Mouse (Mus musculus) left cerebral cortex, adult 18-20 months (tissue): Measurements from ENCODE around the gene Slc24a2. TPM values are rescaled to one million over a fixed set of nuclear protein-coding genes. Genes with fewer than 3 reads are reported as not detected.

Experiments used
- DNase-seq, 2 experiments: peaks; one replicate each; pipeline ENCODE4 v3.0.0; 2021 to 2022; ENCODE audit warnings: low spot score in 2 of 2, mixed read lengths in 1 of 2
- total RNA-seq, 2 experiments: library from RNA; stranded (reverse); gene quantifications; 2 replicates each; pipeline ENCODE4 v1.2.3; 2021

The Slc24a2 gene
- total RNA-seq, 2 experiments from 2014 or later, result 291 to 329 TPM

DNA sequence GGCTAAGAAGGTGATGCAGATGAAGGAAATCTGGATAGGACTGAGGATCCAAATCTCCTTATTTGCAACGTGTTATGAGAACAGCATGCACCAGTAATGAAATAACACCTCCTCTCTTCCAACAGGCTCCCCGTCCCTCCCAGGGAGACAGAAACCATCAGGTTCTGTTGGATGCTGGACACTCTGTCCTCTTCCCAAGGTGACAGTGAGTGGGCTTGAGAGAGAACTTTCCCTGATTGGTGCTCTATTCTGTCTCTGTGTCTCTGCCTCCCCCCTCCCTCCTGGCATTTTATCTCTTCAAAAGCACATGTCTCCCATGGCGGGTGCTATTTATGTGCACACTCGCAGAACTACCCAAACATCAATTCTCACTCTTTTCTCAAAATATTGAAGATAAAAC lies 103.5 kb downstream of the Slc24a2 start:
- DNase-seq, result peak; percentile 57 to 71

DNA sequence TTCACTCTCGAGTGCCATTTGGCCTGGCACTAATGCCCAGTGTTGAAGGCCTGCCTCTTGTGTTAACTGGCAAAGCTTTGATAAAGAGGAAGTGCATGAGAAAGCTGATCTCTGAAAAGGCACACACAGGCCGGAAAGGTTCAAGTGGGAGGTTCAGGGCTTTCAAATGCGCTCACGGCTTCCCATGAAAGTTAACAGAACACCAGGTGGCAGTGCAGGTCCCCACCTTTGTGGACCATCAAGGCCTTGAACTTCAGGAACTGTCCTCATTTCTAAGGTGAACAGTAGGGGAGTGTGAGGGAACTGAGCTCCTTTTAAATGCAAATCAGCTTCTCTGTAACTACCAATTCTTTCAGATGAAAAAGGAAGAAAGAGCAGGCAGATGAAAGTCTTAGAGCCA lies 110.5 kb downstream of the Slc24a2 start:
- DNase-seq, result no peak

DNA sequence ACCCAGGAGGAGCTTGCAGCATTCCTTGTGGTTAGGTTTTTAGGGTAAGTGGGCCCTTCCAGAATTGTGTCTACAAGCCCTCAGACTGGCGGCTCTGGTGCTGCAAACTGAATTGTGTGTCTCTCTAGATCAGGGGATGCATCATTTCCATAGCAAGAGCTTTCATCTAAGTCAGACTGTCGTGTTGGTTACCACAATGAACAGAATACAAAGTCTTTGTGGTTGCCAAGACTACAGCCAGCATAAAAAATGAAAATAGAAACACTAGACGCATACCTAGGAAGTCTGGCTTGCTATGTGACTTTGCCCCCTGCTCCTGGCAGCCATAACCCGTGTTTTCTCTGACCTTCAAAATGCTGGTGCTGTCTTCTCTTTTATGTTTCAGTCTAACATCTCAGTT lies 114.6 kb downstream of the Slc24a2 start:
- no peak for DNase-seq

DNA sequence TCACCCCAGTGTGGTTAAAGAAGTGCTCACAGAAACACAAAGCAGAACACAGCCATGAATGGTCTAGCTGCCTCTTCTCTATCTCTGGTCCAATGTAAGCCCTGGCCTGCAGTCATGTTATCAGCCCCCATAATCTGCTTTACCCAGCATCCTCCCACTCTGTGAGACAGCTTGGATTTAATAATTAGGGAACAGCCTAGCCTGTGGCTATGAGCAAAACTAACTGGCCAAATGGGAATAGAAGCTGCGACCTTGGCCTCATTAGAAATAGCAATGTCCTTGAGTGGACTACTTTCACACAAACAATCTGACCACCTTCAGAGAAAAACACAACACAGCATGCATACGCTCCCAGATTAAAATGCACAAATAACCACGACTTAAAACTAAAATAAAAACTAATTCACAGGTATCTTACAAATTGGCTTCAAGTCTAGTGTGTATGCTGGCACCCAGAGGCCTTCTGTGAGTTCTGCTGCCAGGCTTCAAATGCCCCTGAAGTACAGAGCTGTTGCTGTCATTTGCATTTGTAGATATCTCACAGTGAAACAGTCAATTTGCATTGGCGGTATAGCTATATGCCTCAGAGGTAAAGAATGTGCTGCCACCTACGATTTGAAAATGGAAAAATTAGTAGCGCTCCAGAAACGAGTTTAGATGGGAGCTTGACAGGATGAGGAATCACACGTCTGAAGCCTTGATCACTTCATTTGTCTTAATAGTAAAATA lies 120.8 kb downstream of the Slc24a2 start:
- DNase-seq, result no peak

DNA sequence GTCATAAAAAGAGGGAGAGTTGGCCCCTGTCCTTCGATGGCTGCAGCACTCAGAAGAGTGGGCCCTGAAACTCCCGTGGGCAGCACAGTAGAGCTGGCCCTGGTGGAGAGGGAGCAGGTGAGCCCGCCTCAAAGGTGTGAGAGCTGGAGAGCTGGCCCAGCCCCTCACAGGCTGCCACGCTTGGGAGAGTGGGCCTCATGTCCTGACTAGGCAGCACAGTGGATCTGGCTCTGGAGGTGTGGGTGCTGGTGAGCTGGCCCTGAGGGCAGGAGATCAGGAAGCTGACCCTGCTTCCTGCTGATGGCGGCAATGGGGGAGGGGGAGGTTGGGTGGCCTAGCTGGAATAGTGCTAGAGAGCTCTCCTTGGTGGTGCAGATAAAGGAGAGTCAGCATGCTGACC lies 129.3 kb downstream of the Slc24a2 start:
- no peak for DNase-seq

DNA sequence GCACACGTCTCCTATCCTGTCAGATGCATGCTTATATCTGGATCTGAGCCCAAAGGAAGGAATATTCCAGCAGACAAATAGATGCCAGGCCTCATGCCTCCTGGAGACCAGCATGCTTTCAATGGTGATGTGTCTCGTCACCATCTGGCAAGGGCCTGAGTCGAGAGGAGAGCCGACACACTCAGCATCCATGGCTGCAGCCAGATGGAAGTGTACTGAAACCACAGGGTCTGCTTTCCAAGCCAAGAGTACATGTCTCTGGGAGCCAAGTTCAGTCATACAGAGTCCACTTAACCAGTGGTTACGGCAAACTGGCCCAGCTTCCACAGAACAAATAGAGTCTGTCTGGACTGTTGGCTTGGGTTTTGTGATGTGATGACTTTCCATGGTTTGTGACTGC lies 134.1 kb downstream of the Slc24a2 start:
- peak; percentile 33 to 34 for DNase-seq

DNA sequence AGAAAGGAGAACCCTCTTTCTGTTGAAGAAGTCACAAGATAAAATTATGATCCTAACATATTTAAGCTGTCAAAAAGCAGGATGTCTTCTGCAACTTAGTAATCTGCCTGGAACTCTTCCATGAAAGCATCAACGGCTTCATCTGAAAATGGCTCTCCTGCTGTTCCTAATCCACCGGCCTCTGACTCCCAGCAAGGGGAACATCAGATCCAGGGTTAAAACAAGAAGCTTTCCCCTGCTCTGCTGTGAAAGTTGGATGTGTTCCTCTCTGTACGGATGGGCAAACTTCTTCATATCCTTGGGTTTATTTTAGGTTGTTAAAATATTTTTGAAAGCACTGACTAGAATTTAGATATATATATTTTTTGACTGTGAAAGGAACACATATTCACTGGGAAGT lies 136.7 kb downstream of the Slc24a2 start:
- peak in 1 of 2 experiments; percentile 23 for DNase-seq

DNA sequence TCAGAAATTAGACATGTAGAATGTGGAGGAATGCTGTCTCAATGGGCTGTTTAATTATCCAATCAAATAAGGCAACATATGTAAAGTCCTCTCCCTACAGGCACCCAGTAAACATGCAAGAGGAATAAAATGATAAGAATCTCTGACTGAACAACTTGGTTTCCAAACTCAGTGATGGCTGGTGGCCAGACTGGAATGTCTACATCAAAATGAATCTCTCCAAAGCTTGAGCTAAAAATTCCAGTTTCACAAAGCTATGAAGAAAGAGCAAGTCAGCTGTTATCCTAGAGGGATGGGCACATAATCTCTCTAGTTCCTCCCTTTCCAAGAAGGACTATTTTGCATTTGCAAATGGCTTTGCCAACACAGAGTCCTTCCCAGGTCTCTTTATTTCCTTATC lies 139.4 kb downstream of the Slc24a2 start:
- peak; percentile 29 to 32 for DNase-seq

DNA sequence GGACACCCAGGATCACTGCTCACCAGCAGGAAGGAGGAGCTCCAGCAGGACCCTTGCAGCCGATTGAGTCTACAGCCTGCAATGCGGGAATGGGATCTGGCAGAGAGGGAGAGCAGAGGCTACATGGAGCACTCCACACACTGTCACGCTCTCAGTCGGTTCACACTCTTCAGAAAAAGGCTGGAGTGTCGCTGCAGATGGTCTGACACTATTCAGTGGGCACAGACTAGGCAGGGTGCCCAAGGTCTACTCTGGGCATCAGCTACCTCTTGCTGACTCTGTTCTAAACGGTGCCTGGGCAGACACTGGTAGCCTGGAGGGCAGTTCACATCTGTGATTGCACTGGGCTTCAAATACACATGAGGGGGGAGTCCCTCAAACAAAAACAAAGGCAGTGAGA lies 141.6 kb downstream of the Slc24a2 start:
- DNase-seq, result peak; percentile 27 to 49

DNA sequence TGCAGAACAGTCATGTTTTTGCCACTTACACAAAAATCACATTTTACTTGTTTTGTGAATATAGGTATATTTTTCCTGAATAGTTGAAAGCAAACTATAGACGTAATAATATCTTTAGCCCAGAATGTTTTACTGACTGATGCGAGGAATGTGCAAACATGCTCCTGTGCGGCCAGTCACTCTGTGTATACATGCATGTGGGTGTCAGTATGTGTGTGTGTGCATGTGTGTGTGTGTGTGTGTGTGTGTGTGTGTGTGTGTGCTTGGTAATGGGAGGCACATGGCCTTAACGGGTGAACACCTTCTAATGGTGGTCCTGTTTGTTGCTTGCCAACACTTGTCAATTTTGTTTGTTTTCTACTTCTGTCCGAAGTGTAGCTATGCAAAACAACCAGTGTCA lies 142.7 kb downstream of the Slc24a2 start:
- no peak for DNase-seq

DNA sequence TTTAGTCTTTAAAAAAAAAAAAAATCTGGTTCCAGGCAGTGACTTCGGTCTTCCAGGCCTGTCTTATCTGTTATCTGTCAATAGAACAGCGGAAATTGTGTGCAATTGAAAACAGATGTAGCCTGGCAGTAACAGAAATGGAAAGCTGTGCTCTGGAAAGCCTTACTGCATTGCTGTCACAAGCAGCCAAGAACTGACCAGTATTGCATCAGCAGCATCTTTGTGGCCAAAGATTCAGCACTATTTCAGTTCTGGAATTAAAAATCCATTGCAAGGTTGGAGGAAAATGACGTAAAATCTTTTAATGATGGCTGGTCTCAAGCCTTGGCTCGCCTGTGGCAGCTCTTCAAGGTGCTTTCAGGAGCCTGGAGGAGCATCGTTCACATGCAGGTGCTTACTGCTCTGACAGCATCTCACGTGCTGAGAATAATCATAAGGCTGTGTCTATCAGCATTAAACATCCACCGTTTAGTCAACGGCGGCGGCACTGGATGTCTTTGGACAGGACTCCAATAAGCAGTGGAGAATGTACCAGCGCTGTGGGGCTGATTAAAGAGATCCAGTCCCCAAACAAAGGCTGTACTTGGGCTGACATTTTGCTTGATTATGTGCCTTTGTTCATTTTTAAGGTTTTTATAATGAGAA lies 143.2 kb downstream of the Slc24a2 start:
- DNase-seq, result no peak

DNA sequence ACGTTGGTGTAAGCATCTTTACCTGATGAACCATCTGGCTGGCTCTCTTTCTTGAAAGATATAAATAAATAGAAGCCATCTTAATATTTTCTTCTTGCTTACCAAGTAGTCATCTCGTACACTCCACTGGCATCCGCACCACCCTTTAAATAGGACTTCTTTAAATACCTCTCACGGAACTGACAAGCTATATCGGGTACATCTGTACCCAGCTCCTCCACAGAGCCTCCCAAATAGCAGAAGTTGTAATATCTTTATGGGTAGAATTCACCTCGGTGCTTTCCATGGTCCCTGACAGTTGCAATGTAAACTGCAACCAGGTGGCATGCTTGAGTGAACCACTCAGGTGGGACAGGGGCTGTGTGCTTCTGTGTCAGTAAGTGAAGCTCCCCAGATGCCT lies 149.0 kb downstream of the Slc24a2 start:
- no peak for DNase-seq

DNA sequence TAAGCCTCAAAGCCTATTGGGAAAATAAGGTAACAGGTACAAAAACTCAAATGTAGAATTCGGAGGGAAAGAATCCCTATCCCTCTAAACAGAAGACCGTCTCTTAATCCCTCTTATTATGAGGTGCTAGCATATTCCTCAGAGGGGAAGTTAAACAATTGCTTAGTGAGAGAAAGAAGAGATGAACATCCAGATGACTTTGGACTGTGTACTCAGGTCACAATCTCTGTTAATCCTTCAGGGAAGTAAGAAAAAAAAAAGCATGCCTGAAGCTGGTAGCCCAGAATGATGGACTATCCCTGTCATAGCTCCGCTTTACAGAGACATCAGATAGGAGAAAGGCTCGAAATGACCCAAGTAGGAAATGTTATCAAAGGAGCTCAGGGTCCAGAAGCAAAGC lies 151.0 kb downstream of the Slc24a2 start:
- DNase-seq, result no peak

DNA sequence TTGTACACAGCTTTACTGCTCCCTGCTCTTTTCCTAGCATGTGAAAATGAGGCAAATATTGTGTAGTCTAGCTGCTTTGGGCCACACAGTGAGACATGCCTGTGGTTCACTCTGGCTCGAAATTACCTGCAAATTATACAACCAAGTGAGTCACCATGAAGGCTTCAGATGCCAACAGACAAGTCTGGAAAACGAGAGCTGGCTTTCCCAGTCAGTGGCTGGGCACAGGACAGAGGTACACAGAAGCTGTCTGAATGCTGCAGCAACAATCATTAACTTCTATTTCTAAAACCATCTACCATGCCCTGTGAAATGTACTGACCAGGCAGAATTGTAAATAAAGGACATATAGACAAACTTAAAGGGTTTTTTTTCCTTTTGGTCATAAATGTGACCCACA lies 151.6 kb downstream of the Slc24a2 start:
- no peak for DNase-seq

DNA sequence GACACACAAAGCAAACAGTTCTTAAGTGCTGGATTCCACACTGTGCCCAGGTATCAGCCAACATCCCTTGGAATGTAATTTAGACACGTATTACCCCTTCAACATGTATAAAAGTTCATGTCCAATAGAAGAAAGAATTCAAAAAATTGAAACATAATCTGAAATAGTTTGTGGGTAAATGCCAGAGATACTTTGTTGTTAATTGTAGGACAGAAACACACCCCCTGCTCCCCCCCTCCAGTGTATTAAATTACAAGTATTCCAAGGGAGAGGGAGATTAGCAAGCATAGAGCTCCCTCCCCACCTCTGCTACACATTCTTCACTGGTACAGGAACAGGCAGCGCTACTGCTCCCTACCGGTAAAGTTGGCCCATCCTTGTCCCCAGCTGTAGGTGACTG lies 154.5 kb downstream of the Slc24a2 start:
- no peak for DNase-seq

DNA sequence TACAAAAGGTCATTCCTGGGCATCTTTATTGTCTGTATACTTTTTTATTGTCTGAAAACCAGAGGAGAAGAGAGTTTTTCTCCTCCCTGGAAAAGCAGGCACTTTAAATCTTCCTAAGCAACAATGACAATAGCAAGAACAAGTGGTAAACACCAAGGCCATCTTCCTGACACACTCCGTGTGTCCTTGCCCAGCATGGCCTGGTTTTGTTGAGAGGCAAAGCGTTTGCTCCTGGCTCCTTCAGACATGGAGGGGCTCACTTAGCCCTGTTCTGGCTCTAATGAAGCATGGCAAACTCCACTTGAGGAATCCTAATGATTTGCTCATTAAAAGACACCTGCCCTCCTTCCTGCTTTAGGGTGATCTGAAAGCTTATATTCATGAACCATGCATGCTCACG lies 162.2 kb downstream of the Slc24a2 start:
- DNase-seq, result no peak

DNA sequence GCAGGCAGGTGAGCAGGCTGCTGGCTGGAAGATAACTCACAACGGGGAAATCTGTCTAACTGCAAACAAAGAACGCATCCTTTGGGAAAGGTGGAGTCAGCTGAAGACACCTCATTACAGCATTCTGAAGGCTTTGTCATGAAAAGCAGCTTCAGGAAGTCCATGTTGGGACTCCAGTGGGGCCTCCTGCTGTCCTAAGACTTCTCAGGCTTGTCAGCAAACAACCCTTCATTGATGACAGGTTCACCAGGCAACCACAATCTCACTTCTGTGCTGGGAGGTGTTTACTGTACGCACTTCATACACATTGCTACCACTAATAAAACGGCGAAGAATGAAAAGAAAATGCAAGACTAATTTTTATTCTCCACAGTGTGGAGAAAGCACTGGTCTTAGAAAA lies 165.1 kb downstream of the Slc24a2 start:
- DNase-seq, result no peak

DNA sequence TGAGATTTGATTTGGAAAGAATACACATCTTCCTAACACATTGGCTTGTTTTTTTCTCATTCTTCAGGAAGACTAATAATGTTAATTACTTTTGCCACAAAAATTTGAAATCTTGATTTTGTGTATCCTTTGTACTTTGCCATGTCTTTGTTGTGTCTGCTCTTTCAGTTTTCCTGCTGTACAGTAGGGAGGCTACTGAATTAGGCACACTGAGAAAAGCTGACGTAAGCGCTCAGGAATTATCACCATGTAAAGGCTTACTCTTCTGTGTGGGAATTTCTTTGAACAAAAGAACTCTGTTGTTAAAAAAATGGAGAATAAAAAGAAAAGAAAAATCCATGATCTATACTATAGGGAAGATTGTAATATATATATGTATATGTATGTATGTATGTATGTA lies 165.7 kb downstream of the Slc24a2 start:
- DNase-seq, result no peak

DNA sequence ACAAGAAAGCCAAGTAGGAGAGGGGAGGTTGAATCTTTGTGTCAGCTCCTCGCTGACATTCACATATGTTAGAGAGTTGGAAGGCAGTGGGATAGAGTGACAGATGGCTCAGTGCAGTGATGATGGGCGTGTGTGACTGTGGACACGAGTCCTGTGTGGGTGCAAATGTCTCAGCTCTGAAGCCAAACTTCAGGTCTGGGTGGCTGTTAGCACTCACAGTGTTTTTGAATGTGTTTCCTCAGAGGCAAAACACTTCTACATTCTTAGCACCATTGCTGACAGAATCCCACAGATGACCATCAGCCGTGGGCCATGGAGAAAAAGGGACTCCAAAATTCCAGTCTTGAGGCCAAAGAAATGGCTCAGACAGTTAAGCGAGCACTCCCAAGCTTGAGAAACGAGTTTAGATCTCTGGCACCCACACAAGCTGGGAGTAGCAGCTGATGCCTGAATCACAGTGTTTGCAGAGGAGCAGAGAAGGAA lies 167.5 kb downstream of the Slc24a2 start:
- DNase-seq, result peak; percentile 65 to 79

DNA sequence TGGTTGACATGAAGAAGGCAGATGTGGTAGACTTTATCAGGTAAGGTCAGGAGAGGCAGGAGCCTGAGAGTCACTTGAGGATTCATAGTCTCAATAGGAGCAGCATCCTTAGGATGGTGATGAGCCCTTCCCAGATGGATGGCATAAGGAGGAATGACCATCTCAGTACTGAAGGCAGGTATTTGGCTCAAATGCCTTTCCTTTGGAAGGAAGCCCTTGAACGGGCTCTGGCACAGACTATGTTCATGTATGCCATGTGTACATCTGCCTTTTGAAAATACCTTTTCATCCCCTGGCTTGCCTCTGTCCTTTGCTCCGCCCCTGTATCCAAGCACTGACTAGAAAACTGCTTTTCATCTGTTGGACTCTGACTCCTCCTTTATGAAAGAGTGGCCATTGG lies 168.6 kb downstream of the Slc24a2 start:
- DNase-seq, result no peak

DNA sequence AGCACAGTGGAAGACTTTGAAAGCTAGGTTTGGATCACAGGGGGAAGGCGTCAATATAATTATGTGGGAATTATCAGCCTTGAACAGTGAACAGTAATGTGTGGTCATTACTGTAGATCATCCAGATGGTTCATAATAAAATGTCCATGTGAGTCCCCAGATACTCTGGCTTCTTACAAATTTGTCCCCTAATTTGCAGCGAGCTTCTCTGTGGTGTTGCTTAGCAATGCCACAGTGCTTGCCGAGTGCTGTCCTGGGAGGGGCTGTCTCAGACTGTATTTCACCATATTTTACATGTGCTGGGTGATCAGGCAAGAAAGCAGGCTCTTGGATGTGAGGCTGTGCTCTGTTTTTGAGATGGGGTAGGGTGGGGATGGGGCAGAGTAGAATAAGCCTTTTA lies 172.7 kb downstream of the Slc24a2 start:
- DNase-seq, result no peak

DNA sequence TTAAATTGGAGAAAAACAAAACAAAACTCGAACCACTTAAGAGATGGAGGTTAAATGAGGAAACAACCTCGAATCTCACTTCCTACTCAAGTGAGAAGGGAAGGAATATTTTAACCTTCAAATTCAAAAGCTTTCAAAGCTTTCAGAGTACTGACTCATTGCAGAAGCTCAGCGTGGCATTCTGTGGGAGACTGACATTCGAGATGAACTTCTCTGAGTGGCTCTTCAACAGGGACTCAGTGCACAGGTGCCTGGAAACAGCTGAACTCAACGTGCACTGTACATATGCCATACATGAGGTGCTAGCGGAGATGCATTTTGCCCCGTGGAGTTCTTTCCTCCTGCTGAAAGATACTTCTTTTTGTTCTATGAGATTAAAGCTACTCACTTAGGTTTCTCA lies 174.5 kb downstream of the Slc24a2 start:
- DNase-seq, result peak in 1 of 2 experiments; percentile 24

DNA sequence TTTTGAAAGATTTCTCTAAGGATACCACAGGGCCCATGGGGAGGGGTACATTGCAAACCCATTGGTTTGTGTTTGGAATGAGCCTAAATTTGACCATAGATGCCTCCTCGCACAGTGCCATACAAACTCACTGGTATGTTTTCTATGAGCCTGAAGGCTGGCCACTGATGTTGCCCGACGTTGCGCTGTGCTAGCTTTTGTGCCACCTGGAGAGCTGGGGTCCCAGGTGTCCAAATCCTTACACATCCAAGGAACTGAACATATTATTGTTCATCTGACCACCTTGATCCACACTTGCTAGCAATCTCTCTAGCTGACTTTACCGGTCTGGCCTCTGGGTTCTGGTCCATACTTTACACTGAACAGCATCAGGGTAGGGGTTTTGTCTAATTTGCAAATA lies 177.4 kb downstream of the Slc24a2 start:
- DNase-seq, result no peak
